Mouse (Mus musculus) spleen, adult 2 months (tissue): ENCODE measurements around the gene Tcp11l2.

ENCODE experiments used
- CTCF ChIP-seq: fragments of 200-500 bp; IDR thresholded peaks from 2 replicates; pipeline ENCODE4 v1.5.1; 2011; ENCODE audit warnings: mild to moderate bottlenecking, inconsistent platforms; ENCODE audit not compliant: insufficient read depth, insufficient read length, insufficient replicate concordance; ENCODE audit errors: extremely low read depth
- POLR2A ChIP-seq: fragments of 200-500 bp; IDR thresholded peaks from 2 replicates; pipeline ENCODE4 v1.6.1; 2011; ENCODE audit warnings: low read depth, low read length, inconsistent platforms

DNA sequence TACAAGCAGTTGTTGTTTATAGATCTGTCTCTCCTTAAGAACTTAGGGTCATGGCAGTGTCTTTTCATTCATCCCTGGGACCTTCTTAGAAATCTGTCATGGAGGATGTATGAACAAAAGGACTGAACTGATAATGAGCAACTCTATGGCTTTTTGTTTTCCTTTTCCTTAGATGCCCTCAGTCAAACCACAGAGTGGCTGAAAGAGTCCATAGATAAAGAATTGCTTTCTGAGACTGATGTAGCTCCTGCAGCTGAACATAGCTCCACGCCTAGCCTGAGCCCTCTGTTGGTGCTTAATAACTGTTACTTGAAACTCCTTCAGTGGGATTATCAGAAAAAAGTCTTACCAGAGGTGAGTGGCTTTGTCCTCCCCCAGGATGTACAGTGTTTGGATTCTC is 27.9 kb downstream of the Tcp11l2 start:
- TF ChIP-seq CTCF, result no peak
- TF ChIP-seq POLR2A, result no peak
